Mouse (Mus musculus): Measurements from ENCODE around the gene Piwil1.

- TF ChIP-seq CTCF (IDR thresholded peaks at IDR 0.05), result peak; percentile 38
- TF ChIP-seq EP300 (IDR thresholded peaks at IDR 0.05), result no peak
These were observed 20.9 kb upstream of the Piwil1 start for GRCm38 (mm10) chr5:128681456-128681855.
